ENCODE assay signal across 28 mouse cellular contexts in the genomic region with DNA sequence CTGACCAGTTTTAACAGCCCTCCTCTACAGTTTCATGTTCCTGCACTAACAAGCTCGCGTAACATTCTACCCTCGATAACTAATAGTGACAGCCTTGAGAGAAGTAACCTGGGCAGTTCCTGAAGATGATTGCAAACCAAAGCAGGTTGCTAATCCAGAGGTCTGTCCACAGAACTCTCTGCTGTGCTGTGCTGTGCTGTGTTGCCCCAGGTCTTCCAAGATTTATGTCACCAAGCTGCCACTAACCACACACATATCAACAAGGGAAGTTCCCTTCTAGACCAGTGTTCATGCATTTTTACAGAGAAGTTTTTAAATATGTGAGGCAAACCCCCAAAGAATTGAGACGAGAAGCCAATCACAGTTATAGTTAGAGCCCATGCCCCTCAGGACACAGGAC.
A peak's percentile ranks its signal among the peaks of the same experiment; 100 is the strongest.
DNase-seq lines count a peak whose midpoint lies in the region; ATAC-seq and TF ChIP-seq lines count a peak whose summit lies in the region.
"Had no signal": no experiment of that assay in that cellular context is flagged by ENCODE, and none has a peak within 500 bp of the region (broad histone marks: within the 10 kb centered on the region; RNA-seq: fewer than 3 reads in every experiment).

No protein-coding gene starts in this region.

- ATAC-seq in embryonic facial prominence, embryonic 11.5 days (replicated peaks; ENCODE audit: insufficient number of reproducible peaks, low FRiP score, low TSS enrichment, low read depth): no peak
- peak; percentile 44 to 74; a peak in 3 of 4 replicates for ATAC-seq in hematopoietic stem cell, adult 5-6 weeks (replicated peaks in 1 of 2; ENCODE audit: insufficient read depth in 1 of 2, low FRiP score in 2 of 2, low TSS enrichment in 1 of 2, low read depth in 1 of 2, poor library complexity in 2 of 2, severe bottlenecking in 2 of 2)
- no peak for ATAC-seq in cerebellum, adult (ENCODE audit: insufficient number of reproducible peaks, low FRiP score, low TSS enrichment)
- ATAC-seq: intestine, postnatal 0 days; liver, postnatal 0 days; midbrain, embryonic 15.5 days had no signal

- H3K27ac ChIP-seq in embryonic facial prominence, embryonic 11.5 days (replicated peaks; ENCODE audit: low read depth, low read length): no peak overlapping the region
- no peak overlapping the region for H3K27ac ChIP-seq in embryonic facial prominence, embryonic 10.5 days (replicated peaks)
- H3K27ac ChIP-seq in small intestine, adult 2 months (ENCODE audit: insufficient read depth, low read depth, low read length): 0 out of 2 replicates have a peak overlapping the region, but pooled peaks have one; percentile 8
- H3K27ac ChIP-seq: forebrain, embryonic 10.5 days; heart, embryonic 10.5 days; heart, embryonic 15.5 days; hindbrain, embryonic 12.5 days; limb, embryonic 12.5 days; midbrain, embryonic 15.5 days had no signal

- H3K4me1 ChIP-seq in embryonic facial prominence, embryonic 11.5 days (ENCODE audit: control insufficient read depth, insufficient read depth, low read length): no peaks in the 10 kb centered on the region
- peaks cover 11% of the 10 kb centered on the region for H3K4me1 ChIP-seq in embryonic facial prominence, embryonic 10.5 days
- peaks cover 2% of the 10 kb centered on the region for H3K4me1 ChIP-seq in small intestine, adult 2 months (ENCODE audit: control insufficient read depth, insufficient read depth, insufficient read length, low read length)
- H3K4me1 ChIP-seq: forebrain, embryonic 10.5 days; hindbrain, embryonic 12.5 days; limb, embryonic 12.5 days; midbrain, embryonic 15.5 days had no signal

- TF ChIP-seq CTCF in small intestine, adult 2 months (IDR thresholded peaks at IDR 0.05; ENCODE audit: extremely low read depth, insufficient read length, insufficient replicate concordance, low read depth, low read length): no peak

- DNase-seq in embryonic facial prominence, embryonic 11.5 days (ENCODE audit: low spot score): peak; percentile 6
- DNase-seq in embryonic facial prominence, embryonic 10.5 days (ENCODE audit: low spot score): no peak
- DNase-seq in T-cell, adult 2 months (ENCODE audit: low spot score): peak; percentile 50
- no peak for DNase-seq in gastrocnemius, postnatal 25 days
- DNase-seq: adrenal gland, postnatal 25 days; cerebellum, adult 18-20 months; cerebellum, postnatal 10 days; gastrocnemius, postnatal 10 days; heart, adult 11 months; layer of hippocampus, adult 9-11 months; liver, postnatal 0 days; lung, postnatal 36 days; right cerebral cortex, postnatal 25 days; spleen, adult 18-20 months; thymus, adult 2 months; thymus, postnatal 36 days had no signal

- WGBS in embryonic facial prominence, embryonic 11.5 days: 31% methylated on average over 4 of the region's 4 CpGs
- 41% methylated on average over 4 of the region's 4 CpGs for WGBS in embryonic facial prominence, embryonic 10.5 days
- WGBS in small intestine, adult 2 months: 86% methylated on average over 4 of the region's 4 CpGs

- no peak overlapping the region for H3K4me3 ChIP-seq in embryonic facial prominence, embryonic 11.5 days (ENCODE audit: low read depth, low read length)
- H3K4me3 ChIP-seq in embryonic facial prominence, embryonic 10.5 days: no peak overlapping the region
- H3K4me3 ChIP-seq in small intestine, adult 2 months (ENCODE audit: low read depth, low read length): no peak overlapping the region
- H3K4me3 ChIP-seq: forebrain, embryonic 10.5 days; heart, embryonic 10.5 days; heart, embryonic 15.5 days; hindbrain, embryonic 12.5 days; limb, embryonic 12.5 days; midbrain, embryonic 15.5 days had no signal

- no peaks in the 10 kb centered on the region for H3K36me3 ChIP-seq in embryonic facial prominence, embryonic 11.5 days (replicated peaks; ENCODE audit: control insufficient read depth, insufficient read depth, low read depth, low read length)
- no peaks in the 10 kb centered on the region for H3K36me3 ChIP-seq in embryonic facial prominence, embryonic 10.5 days (replicated peaks)
- no peaks in the 10 kb centered on the region for H3K36me3 ChIP-seq in small intestine, adult 2 months (ENCODE audit: control insufficient read depth, insufficient read depth, low read length)
- H3K36me3 ChIP-seq: forebrain, embryonic 10.5 days; G1E; heart, embryonic 15.5 days; hindbrain, embryonic 12.5 days; limb, embryonic 12.5 days; midbrain, embryonic 15.5 days had no signal

- no peaks in the 10 kb centered on the region for H3K27me3 ChIP-seq in embryonic facial prominence, embryonic 11.5 days (ENCODE audit: control insufficient read depth, insufficient read depth, low read length)
- H3K27me3 ChIP-seq in embryonic facial prominence, embryonic 10.5 days (replicated peaks; ENCODE audit: low read depth, poor library complexity, severe bottlenecking): no peaks in the 10 kb centered on the region
- no peaks in the 10 kb centered on the region for H3K27me3 ChIP-seq in small intestine, adult 2 months (ENCODE audit: control insufficient read depth, insufficient read depth, low read length)
- H3K27me3 ChIP-seq: heart, embryonic 15.5 days; hindbrain, embryonic 12.5 days; limb, embryonic 12.5 days; midbrain, embryonic 15.5 days; Patski had no signal

- H3K9me3 ChIP-seq in embryonic facial prominence, embryonic 11.5 days (replicated peaks; ENCODE audit: control insufficient read depth, low read length): no peaks in the 10 kb centered on the region; the same call in 1 of the 2 replicates
- H3K9me3 ChIP-seq in embryonic facial prominence, embryonic 10.5 days: peaks cover 8% of the 10 kb centered on the region
- H3K9me3 ChIP-seq: heart, embryonic 10.5 days; heart, embryonic 15.5 days; hindbrain, embryonic 12.5 days; midbrain, embryonic 15.5 days had no signal

- TF ChIP-seq POLR2A in small intestine, adult 2 months (IDR thresholded peaks at IDR 0.05; ENCODE audit: low read depth, low read length): no peak

- no peak overlapping the region for H3K9ac ChIP-seq in embryonic facial prominence, embryonic 11.5 days (replicated peaks; ENCODE audit: low read length)
- H3K9ac ChIP-seq: heart, embryonic 15.5 days; hindbrain, embryonic 12.5 days; limb, embryonic 12.5 days; liver, postnatal 0 days; midbrain, embryonic 15.5 days had no signal

- no peak overlapping the region for H3K4me2 ChIP-seq in embryonic facial prominence, embryonic 11.5 days (ENCODE audit: low read depth, low read length)
- H3K4me2 ChIP-seq: heart, embryonic 15.5 days; hindbrain, embryonic 12.5 days; limb, embryonic 12.5 days; midbrain, embryonic 15.5 days had no signal

Comparison
In these comparisons a context has a peak if more than half of its experiments do, and no peak if none do; other contexts are left out.
1. DNase-seq: peak in embryonic facial prominence, embryonic 11.5 days (single experiment) and T-cell, adult 2 months (single experiment); none in embryonic facial prominence, embryonic 10.5 days (single experiment) and gastrocnemius, postnatal 25 days (single experiment).
2. ATAC-seq: peak in hematopoietic stem cell, adult 5-6 weeks (2 of 2); none in embryonic facial prominence, embryonic 11.5 days (single experiment) and cerebellum, adult (single experiment).